Mouse (Mus musculus) stomach, postnatal 0 days (tissue): Measurements from ENCODE around the gene Tmem202.

Experiments
- CTCF ChIP-seq: IDR thresholded peaks from 2 replicates; pipeline ENCODE4 v1.5.1; 2016; ENCODE audit warnings: antibody characterized with exemption, low read depth, mild to moderate bottlenecking, moderate library complexity
- EP300 ChIP-seq: optimal IDR thresholded peaks from 2 replicates; pipeline ENCODE3; 2016; ENCODE audit warnings: antibody characterized with exemption

GRCm38 (mm10) chr9:59577844-59578504 lies 38.3 kb upstream of the Tmem202 start, which contains the start of gene Celf6:
- no peak for TF ChIP-seq CTCF
- no peak for TF ChIP-seq EP300
